Mouse (Mus musculus) left cerebral cortex, adult 11 months (tissue): ENCODE results near the gene Olfr1002.
"Not testable (repeated sequence)": the region's sequence is repeated elsewhere in the genome, so short reads cannot be mapped to it uniquely, and the experiment has no call there.

Experiments
- DNase-seq: peaks from one replicate; pipeline ENCODE4 v3.0.0; 2022; ENCODE audit warnings: low spot score

Gene Olfr1002

GRCm38 (mm10) chr2:85650604-85651003 is at the start of gene Olfr1002:
Gene Olfr1002, minus strand, starts transcription at chr2:85650704.
- no peak for DNase-seq

- DNase-seq, result no peak
These were observed 38.6 kb upstream of the Olfr1002 start, which contains the start of gene Olfr1008 for GRCm38 (mm10) chr2:85689131-85689530. Gene Olfr1008, plus strand, starts transcription at chr2:85689431.

GRCm38 (mm10) chr2:85678667-85679066 is 28.2 kb upstream of the Olfr1002 start, which contains the start of gene Olfr1006:
Gene Olfr1006, minus strand, starts transcription at chr2:85678767.
- no peak for DNase-seq

- not testable (repeated sequence) for DNase-seq
These were observed 13.9 kb upstream of the Olfr1002 start, which contains the start of gene Olfr154 for GRCm38 (mm10) chr2:85664355-85664754. Gene Olfr154, minus strand, starts transcription at chr2:85664455.

GRCm38 (mm10) chr2:85611803-85612202 is 38.7 kb downstream of the Olfr1002 start, which contains the start of gene Olfr1000:
Gene Olfr1000, minus strand, starts transcription at chr2:85611903.
- DNase-seq, result no peak
